Mouse (Mus musculus): ENCODE results near the gene Hcfc2. TPM values are rescaled to one million over a fixed set of nuclear protein-coding genes. Genes with fewer than 3 reads are reported as not detected.

Hcfc2 gene
- polyA plus RNA-seq, 1 experiment from 2014 or later = 18.9 TPM

DNA sequence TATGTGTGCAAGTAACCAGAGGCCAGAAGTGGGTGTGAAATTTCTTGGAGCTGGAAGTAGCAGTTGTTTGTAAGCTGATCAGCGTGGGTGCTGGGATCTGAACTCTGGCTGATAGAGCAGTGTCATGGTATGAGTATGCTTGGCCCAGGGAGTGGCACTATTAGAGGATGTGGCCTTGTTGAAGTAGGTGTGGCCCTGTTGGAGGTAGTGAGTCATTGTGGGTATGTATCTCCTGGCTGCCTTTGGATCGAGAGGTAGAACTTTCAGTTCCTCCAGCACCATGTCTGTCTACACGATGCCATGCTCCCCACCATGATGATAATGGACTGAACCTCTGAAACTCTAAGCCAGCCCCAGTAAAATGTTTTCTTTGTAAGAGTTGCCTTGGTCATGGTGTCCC lies 84.4 kb downstream of the Hcfc2 start:
- Histone ChIP-seq H3K27me3 (replicated peaks; ENCODE audit: control insufficient read depth, insufficient read depth, low read length) (no peaks in the 10 kb centered on the region), H3K4me3 (ENCODE audit: low read depth, low read length) (no peak overlapping the region), H3K27ac (ENCODE audit: low read depth, low read length) (no peak overlapping the region), H3K36me3 (ENCODE audit: control insufficient read depth, insufficient read depth) (no peaks in the 10 kb centered on the region), H3K4me1 (replicated peaks; ENCODE audit: control insufficient read depth, insufficient read depth, low read length) (no peaks in the 10 kb centered on the region; the same call in 1 of the 2 replicates), H3K9ac (ENCODE audit: low read depth, low read length) (no peak overlapping the region), H3K9me3 (ENCODE audit: control insufficient read depth) (no peaks in the 10 kb centered on the region), H3K4me2 (replicated peaks; ENCODE audit: low read depth) (no peak overlapping the region)
- no peak for TF ChIP-seq CTCF (IDR thresholded peaks at IDR 0.05; ENCODE audit: low read depth)
- ATAC-seq = peak; percentile 59
- 64% methylated on average over 3 of the region's 3 CpGs for WGBS

DNA sequence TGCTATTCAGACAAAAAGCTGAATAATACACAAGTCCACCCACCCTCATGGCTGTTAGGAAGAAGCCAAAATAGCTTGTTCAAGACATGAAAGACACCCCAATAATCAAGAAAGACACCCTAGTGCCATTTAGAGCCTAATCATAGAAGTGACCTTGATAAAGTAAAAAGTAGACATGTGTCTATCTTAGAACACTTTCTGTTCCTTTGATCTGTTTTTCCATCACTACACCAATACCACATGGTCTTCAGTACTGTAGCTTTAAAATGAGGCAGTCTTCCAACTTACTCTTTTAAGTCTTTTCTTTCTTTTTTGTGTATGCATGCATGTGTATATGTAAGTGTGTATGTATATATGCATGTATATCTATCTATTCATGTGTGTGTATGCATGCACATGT lies 84.9 kb downstream of the Hcfc2 start:
- Histone ChIP-seq H3K27ac (ENCODE audit: low read depth, low read length) (no peak overlapping the region), H3K9ac (ENCODE audit: low read depth, low read length) (no peak overlapping the region), H3K9me3 (ENCODE audit: control insufficient read depth) (no peaks in the 10 kb centered on the region), H3K4me3 (ENCODE audit: low read depth, low read length) (no peak overlapping the region), H3K27me3 (replicated peaks; ENCODE audit: control insufficient read depth, insufficient read depth, low read length) (no peaks in the 10 kb centered on the region), H3K36me3 (ENCODE audit: control insufficient read depth, insufficient read depth) (no peaks in the 10 kb centered on the region), H3K4me2 (replicated peaks; ENCODE audit: low read depth) (no peak overlapping the region), H3K4me1 (replicated peaks; ENCODE audit: control insufficient read depth, insufficient read depth, low read length) (no peaks in the 10 kb centered on the region; the same call in 1 of the 2 replicates)
- ATAC-seq = no peak
- TF ChIP-seq CTCF (IDR thresholded peaks at IDR 0.05; ENCODE audit: low read depth) = no peak

DNA sequence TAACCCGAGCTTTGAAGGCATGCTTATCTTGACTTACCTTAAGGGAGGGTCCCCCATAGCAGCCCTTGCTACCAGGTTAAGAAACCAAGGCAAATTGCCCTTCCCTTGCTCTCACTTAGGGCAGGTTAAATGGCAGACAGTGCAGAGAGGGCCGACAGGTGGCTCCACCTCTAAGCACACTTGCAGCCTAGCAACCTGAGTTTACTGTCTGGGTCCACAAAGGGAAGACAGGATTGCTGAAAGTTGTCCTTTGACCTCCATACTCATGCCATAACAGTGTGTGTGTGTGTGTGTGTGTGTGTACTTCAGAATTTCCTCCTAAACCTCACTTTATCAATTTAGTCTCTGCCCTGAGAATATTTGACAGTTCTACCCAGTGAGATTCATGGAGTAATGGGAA lies 86.5 kb downstream of the Hcfc2 start:
- no peaks in the 10 kb centered on the region; the same call in 1 of the 2 replicates for H3K4me1 ChIP-seq (replicated peaks; ENCODE audit: control insufficient read depth, insufficient read depth, low read length)
- H3K4me2 ChIP-seq (replicated peaks; ENCODE audit: low read depth) = no peak overlapping the region
- ATAC-seq = peak; percentile 82
- H3K27ac ChIP-seq (ENCODE audit: low read depth, low read length) = no peak overlapping the region
- H3K4me3 ChIP-seq (ENCODE audit: low read depth, low read length) = no peak overlapping the region
- 22% methylated on average over 2 of the region's 2 CpGs for WGBS
- H3K9me3 ChIP-seq (ENCODE audit: control insufficient read depth) = no peaks in the 10 kb centered on the region
- H3K27me3 ChIP-seq (replicated peaks; ENCODE audit: control insufficient read depth, insufficient read depth, low read length) = no peaks in the 10 kb centered on the region
- peak; percentile 74 for TF ChIP-seq CTCF (IDR thresholded peaks at IDR 0.05; ENCODE audit: low read depth)
- no peak overlapping the region for H3K9ac ChIP-seq (ENCODE audit: low read depth, low read length)
- no peaks in the 10 kb centered on the region for H3K36me3 ChIP-seq (ENCODE audit: control insufficient read depth, insufficient read depth)

DNA sequence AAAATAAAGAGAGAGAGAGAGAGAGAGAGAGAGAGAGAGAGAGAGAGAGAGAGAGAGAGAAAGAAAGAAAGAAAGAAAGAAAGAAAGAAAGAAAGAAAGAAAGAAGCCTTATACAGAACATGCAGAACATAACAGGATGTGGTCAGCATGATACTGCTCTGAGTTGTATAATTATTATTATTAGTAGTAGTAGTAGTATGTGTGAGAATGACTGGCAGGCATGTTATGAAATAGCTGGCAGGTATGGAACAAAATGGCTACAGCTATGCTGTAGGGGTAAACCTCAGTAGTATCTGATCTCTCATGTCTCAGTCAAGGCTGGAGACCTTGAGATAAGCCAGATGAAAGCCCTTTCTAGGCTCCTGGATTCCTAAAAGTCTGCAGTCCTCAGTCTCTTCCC lies 93.2 kb downstream of the Hcfc2 start:
- no peak for TF ChIP-seq CTCF (IDR thresholded peaks at IDR 0.05; ENCODE audit: low read depth)
- no peak for ATAC-seq
- H3K27me3 ChIP-seq (replicated peaks; ENCODE audit: control insufficient read depth, insufficient read depth, low read length) = no peaks in the 10 kb centered on the region
- no peak overlapping the region for H3K9ac ChIP-seq (ENCODE audit: low read depth, low read length)
- no peak overlapping the region for H3K4me3 ChIP-seq (ENCODE audit: low read depth, low read length)
- H3K36me3 ChIP-seq (ENCODE audit: control insufficient read depth, insufficient read depth) = no peaks in the 10 kb centered on the region
- no peak overlapping the region for H3K27ac ChIP-seq (ENCODE audit: low read depth, low read length)
- no peaks in the 10 kb centered on the region for H3K4me1 ChIP-seq (replicated peaks; ENCODE audit: control insufficient read depth, insufficient read depth, low read length)
- H3K4me2 ChIP-seq (replicated peaks; ENCODE audit: low read depth) = no peak overlapping the region
- 0 out of 2 replicates have a peak, but pooled peaks cover 3% of the 10 kb centered on the region for H3K9me3 ChIP-seq (ENCODE audit: control insufficient read depth)

DNA sequence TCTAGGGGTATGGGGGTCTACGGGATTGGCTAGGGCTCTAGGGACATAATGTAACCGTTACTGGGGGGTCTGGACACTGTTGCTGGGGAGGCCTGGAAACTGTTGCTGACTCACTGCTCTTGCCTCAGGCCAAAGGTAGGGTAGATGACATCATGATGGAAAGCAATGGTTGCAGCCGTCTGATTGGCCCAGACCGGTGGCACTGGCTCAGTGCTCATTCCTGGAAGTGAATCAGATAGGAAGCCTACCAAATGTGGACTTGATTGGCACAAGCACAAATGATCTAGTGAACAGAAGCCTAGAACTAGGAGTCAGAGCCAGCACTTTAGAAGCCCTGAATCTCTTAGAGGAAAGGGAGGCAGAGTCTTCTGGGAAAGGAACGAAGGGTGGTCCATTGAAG lies 94.5 kb downstream of the Hcfc2 start:
- ATAC-seq = no peak

DNA sequence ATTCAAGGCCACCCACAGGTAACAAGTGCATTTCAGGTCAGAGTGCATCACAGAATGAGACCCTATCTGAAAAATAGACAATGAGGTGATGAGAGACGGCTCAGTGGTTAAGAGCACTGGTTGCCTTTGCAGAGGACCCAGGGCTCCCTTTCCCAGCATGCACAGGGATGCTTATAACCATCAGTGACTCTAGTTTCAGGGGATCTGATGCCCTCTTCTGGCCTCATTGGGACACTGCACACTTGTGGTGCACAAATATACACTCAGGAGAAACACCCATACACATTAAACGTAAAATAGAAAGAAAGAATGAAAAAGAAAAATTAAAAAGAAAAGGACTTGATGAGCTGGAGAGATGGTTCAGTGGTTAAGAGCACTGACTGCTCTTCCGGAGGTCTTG lies 95.8 kb downstream of the Hcfc2 start:
- Histone ChIP-seq H3K4me3 (ENCODE audit: low read depth, low read length) (no peak overlapping the region), H3K9ac (ENCODE audit: low read depth, low read length) (no peak overlapping the region), H3K4me1 (replicated peaks; ENCODE audit: control insufficient read depth, insufficient read depth, low read length) (no peaks in the 10 kb centered on the region), H3K36me3 (ENCODE audit: control insufficient read depth, insufficient read depth) (no peaks in the 10 kb centered on the region), H3K27ac (ENCODE audit: low read depth, low read length) (no peak overlapping the region), H3K27me3 (replicated peaks; ENCODE audit: control insufficient read depth, insufficient read depth, low read length) (no peaks in the 10 kb centered on the region), H3K4me2 (replicated peaks; ENCODE audit: low read depth) (no peak overlapping the region), H3K9me3 (ENCODE audit: control insufficient read depth) (0 out of 2 replicates have a peak, but pooled peaks cover 3% of the 10 kb centered on the region)
- WGBS = 98% methylated on average over 3 of the region's 3 CpGs
- ATAC-seq = no peak
- 0 out of 2 replicates have a peak, but pooled peaks have one; percentile 14 for TF ChIP-seq CTCF (IDR thresholded peaks at IDR 0.05; ENCODE audit: low read depth)

More for the DNA sequence above, 94.5 kb downstream of the Hcfc2 start:
- H3K9ac ChIP-seq (ENCODE audit: low read depth, low read length) = no peak overlapping the region
- no peak overlapping the region for H3K4me2 ChIP-seq (replicated peaks; ENCODE audit: low read depth)
- no peak overlapping the region for H3K27ac ChIP-seq (ENCODE audit: low read depth, low read length)
- no peaks in the 10 kb centered on the region for H3K36me3 ChIP-seq (ENCODE audit: control insufficient read depth, insufficient read depth)
- 0 out of 2 replicates have a peak, but pooled peaks cover 3% of the 10 kb centered on the region for H3K9me3 ChIP-seq (ENCODE audit: control insufficient read depth)
- no peaks in the 10 kb centered on the region for H3K27me3 ChIP-seq (replicated peaks; ENCODE audit: control insufficient read depth, insufficient read depth, low read length)
- TF ChIP-seq CTCF (IDR thresholded peaks at IDR 0.05; ENCODE audit: low read depth) = no peak
- H3K4me1 ChIP-seq (replicated peaks; ENCODE audit: control insufficient read depth, insufficient read depth, low read length) = no peaks in the 10 kb centered on the region
- WGBS = 90% methylated on average over 5 of the region's 5 CpGs
- H3K4me3 ChIP-seq (ENCODE audit: low read depth, low read length) = no peak overlapping the region

Other genes with a start within 250 kb of the Hcfc2 start
- gene Gm1553, start 203.5 kb upstream of the Hcfc2 start, polyA plus RNA-seq (2015; fragmentation: Nextera tagmentation; extraction: Ambion mirVana) = not detected in 2 replicates
- 39.8 and 42.2 TPM in 2 replicates for gene 1190007I07Rik, start 72.9 kb upstream of the Hcfc2 start, polyA plus RNA-seq (2015; fragmentation: Nextera tagmentation; extraction: Ambion mirVana)
- gene Tdg, start 66.3 kb upstream of the Hcfc2 start, polyA plus RNA-seq (2015; fragmentation: Nextera tagmentation; extraction: Ambion mirVana) = 48.3 and 48.6 TPM in 2 replicates
- gene Glt8d2, start 5.5 kb upstream of the Hcfc2 start, polyA plus RNA-seq (2015; fragmentation: Nextera tagmentation; extraction: Ambion mirVana) = 1.3 and 1.5 TPM in 2 replicates
- 19.8 and 20.2 TPM in 2 replicates for gene Nfyb, start 68.0 kb downstream of the Hcfc2 start, polyA plus RNA-seq (2015; fragmentation: Nextera tagmentation; extraction: Ambion mirVana)
- 65.7 and 67.7 TPM in 2 replicates for gene Txnrd1, start 137.8 kb downstream of the Hcfc2 start, polyA plus RNA-seq (2015; fragmentation: Nextera tagmentation; extraction: Ambion mirVana)
- gene Eid3, start 170.5 kb downstream of the Hcfc2 start, polyA plus RNA-seq (2015; fragmentation: Nextera tagmentation; extraction: Ambion mirVana) = 0.17 and 0.38 TPM in 2 replicates

All from intestine, postnatal 0 days (tissue).